Mouse (Mus musculus): ENCODE measurements around the gene Nkx6-2.

DNA sequence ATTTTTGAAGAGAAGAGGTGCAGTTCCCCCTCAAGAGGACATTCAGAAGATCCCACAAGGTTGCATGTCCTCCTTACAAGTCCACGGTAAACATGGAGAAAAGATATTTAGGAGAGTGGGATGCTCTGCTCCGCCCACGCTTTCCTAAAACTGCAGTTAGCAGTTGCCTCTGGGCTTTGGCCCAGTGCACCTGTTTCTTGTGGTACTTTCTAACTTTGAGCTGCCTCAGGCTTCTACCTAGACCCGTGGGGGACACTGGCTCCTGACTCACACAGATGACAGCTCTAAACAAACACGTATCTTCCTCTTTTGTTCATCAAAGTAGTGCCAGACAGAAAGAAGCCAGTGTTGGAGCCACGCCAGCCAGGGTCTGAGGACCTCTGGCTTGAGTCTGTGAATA lies 16.6 kb downstream of the Nkx6-2 start:
- no peak for TF ChIP-seq MAX (IDR thresholded peaks at IDR 0.05; ENCODE audit: low read length)
- no peak for TF ChIP-seq GATA1 (IDR thresholded peaks at IDR 0.05; ENCODE audit: low read depth, low read length)
- TF ChIP-seq CTCF (IDR thresholded peaks at IDR 0.05 in 2 of 3, conservative IDR thresholded peaks at IDR 0.05 in 1 of 3; ENCODE audit: control insufficient read depth in 1 of 3, insufficient read depth in 1 of 3, low read depth in 2 of 3, low read length in 3 of 3, poor library complexity in 1 of 3, severe bottlenecking in 1 of 3), result no peak

All from MEL (cell line).